Mouse (Mus musculus): ENCODE measurements around the gene Cisd3. TPM values are rescaled to one million over a fixed set of nuclear protein-coding genes. Genes with fewer than 3 reads are reported as not detected.
"Not testable (repeated sequence)": the region's sequence is repeated elsewhere in the genome, so short reads cannot be mapped to it uniquely, and the experiment has no call there.

Cisd3 gene
- 41.2 and 42.7 TPM in 2 replicates for polyA plus RNA-seq (2015; fragmentation: Nextera tagmentation; extraction: Ambion mirVana)

- no peaks in the 10 kb centered on the region for H3K27me3 ChIP-seq
- peak within 1 kb of the TSS; percentile 39 for H3K4me3 ChIP-seq (replicated peaks)
- no peaks in the 10 kb centered on the region for H3K9me3 ChIP-seq (replicated peaks)
- H3K4me2 ChIP-seq, result peak within 1 kb of the TSS; percentile 68
- H3K9ac ChIP-seq, result 0 out of 2 replicates have a peak within 1 kb of the TSS, but pooled peaks have one; percentile 23
- H3K27ac ChIP-seq, result peak within 1 kb of the TSS; percentile 80
- peaks cover 54% of the 10 kb centered on the region for H3K36me3 ChIP-seq
- peak; percentile 91 for ATAC-seq (replicated peaks; ENCODE audit: low FRiP score)
- peaks cover 51% of the 10 kb centered on the region for H3K4me1 ChIP-seq
- under 1% methylated on average over 42 of the region's 43 CpGs for WGBS
These were observed at the start of gene Cisd3 for GRCm38 (mm10) chr11:97685613-97686321. Cisd3 (plus strand) TSS chr11:97685826.

- WGBS, result 43% methylated on average over 8 of the region's 8 CpGs
- no peak for ATAC-seq (replicated peaks; ENCODE audit: low FRiP score)
These were observed 44.0 kb upstream of the Cisd3 start for GRCm38 (mm10) chr11:97641668-97642067.

GRCm38 (mm10) chr11:97642746-97643145, 42.9 kb upstream of the Cisd3 start:
- H3K9ac ChIP-seq, result no peak overlapping the region
- no peak overlapping the region for H3K27ac ChIP-seq
- H3K4me3 ChIP-seq (replicated peaks), result no peak overlapping the region
- 50% methylated on average over 2 of the region's 2 CpGs for WGBS
- no peak overlapping the region for H3K4me2 ChIP-seq
- no peaks in the 10 kb centered on the region for H3K9me3 ChIP-seq (replicated peaks)
- no peak for ATAC-seq (replicated peaks; ENCODE audit: low FRiP score)
- H3K27me3 ChIP-seq, result no peaks in the 10 kb centered on the region
- no peaks in the 10 kb centered on the region for H3K4me1 ChIP-seq
- H3K36me3 ChIP-seq, result no peaks in the 10 kb centered on the region

More at GRCm38 (mm10) chr11:97641668-97642067, 44.0 kb upstream of the Cisd3 start:
- H3K4me1 ChIP-seq, result no peaks in the 10 kb centered on the region
- no peak overlapping the region for H3K9ac ChIP-seq
- no peak overlapping the region for H3K4me2 ChIP-seq
- H3K9me3 ChIP-seq (replicated peaks), result no peaks in the 10 kb centered on the region
- H3K27me3 ChIP-seq, result no peaks in the 10 kb centered on the region
- H3K27ac ChIP-seq, result no peak overlapping the region
- H3K36me3 ChIP-seq, result no peaks in the 10 kb centered on the region
- no peak overlapping the region for H3K4me3 ChIP-seq (replicated peaks)

GRCm38 (mm10) chr11:97643380-97644055, 42.1 kb upstream of the Cisd3 start:
- Histone ChIP-seq H3K27me3 (no peaks in the 10 kb centered on the region), H3K4me3 (replicated peaks) (no peak overlapping the region), H3K9me3 (replicated peaks) (no peaks in the 10 kb centered on the region), H3K4me2 (no peak overlapping the region), H3K36me3 (no peaks in the 10 kb centered on the region), H3K9ac (no peak overlapping the region), H3K4me1 (no peaks in the 10 kb centered on the region), H3K27ac (no peak overlapping the region)
- WGBS, result 86% methylated on average over 8 of the region's 8 CpGs
- ATAC-seq (replicated peaks; ENCODE audit: low FRiP score), result no peak

GRCm38 (mm10) chr11:97644834-97645233, 40.8 kb upstream of the Cisd3 start:
- H3K4me2 ChIP-seq, result no peak overlapping the region
- no peak for ATAC-seq (replicated peaks; ENCODE audit: low FRiP score)

GRCm38 (mm10) chr11:97648541-97648940, 37.1 kb upstream of the Cisd3 start:
- 89% methylated on average over 4 of the region's 4 CpGs for WGBS
- H3K4me2 ChIP-seq; H3K27me3 ChIP-seq; ATAC-seq (replicated peaks; ENCODE audit: low FRiP score); H3K36me3 ChIP-seq; H3K4me1 ChIP-seq; H3K9ac ChIP-seq; H3K9me3 ChIP-seq (replicated peaks); H3K27ac ChIP-seq; H3K4me3 ChIP-seq (replicated peaks): not testable (repeated sequence)

More at GRCm38 (mm10) chr11:97644834-97645233, 40.8 kb upstream of the Cisd3 start:
- Histone ChIP-seq H3K4me3 (replicated peaks) (no peak overlapping the region), H3K27me3 (no peaks in the 10 kb centered on the region), H3K9me3 (replicated peaks) (no peaks in the 10 kb centered on the region), H3K4me1 (no peaks in the 10 kb centered on the region), H3K9ac (no peak overlapping the region), H3K27ac (no peak overlapping the region), H3K36me3 (no peaks in the 10 kb centered on the region)
- 5% methylated on average over 6 of the region's 6 CpGs for WGBS

GRCm38 (mm10) chr11:97650341-97650740, 35.3 kb upstream of the Cisd3 start:
- H3K9ac ChIP-seq, result no peak overlapping the region
- 0 out of 2 replicates have a peak, but pooled peaks cover 3% of the 10 kb centered on the region for H3K4me1 ChIP-seq
- no peak overlapping the region for H3K27ac ChIP-seq
- H3K36me3 ChIP-seq, result no peaks in the 10 kb centered on the region
- ATAC-seq (replicated peaks; ENCODE audit: low FRiP score), result no peak
- 57% methylated on average over 5 of the region's 5 CpGs for WGBS
- no peak overlapping the region for H3K4me3 ChIP-seq (replicated peaks)
- H3K9me3 ChIP-seq (replicated peaks), result no peaks in the 10 kb centered on the region
- no peaks in the 10 kb centered on the region for H3K27me3 ChIP-seq
- no peak overlapping the region for H3K4me2 ChIP-seq

- not testable (repeated sequence) for H3K4me1 ChIP-seq; H3K9me3 ChIP-seq (replicated peaks); H3K9ac ChIP-seq; H3K36me3 ChIP-seq; ATAC-seq (replicated peaks; ENCODE audit: low FRiP score); H3K27me3 ChIP-seq; H3K4me3 ChIP-seq (replicated peaks); H3K4me2 ChIP-seq; H3K27ac ChIP-seq
- 91% methylated on average over 11 of the region's 11 CpGs for WGBS
These were observed 32.2 kb upstream of the Cisd3 start for GRCm38 (mm10) chr11:97653376-97653775.

GRCm38 (mm10) chr11:97654210-97654609, 31.4 kb upstream of the Cisd3 start:
- no peak overlapping the region for H3K27ac ChIP-seq
- no peaks in the 10 kb centered on the region for H3K9me3 ChIP-seq (replicated peaks)
- 88% methylated on average over 2 of the region's 2 CpGs for WGBS
- H3K4me1 ChIP-seq, result peaks cover 15% of the 10 kb centered on the region
- H3K4me3 ChIP-seq (replicated peaks), result no peak overlapping the region
- H3K9ac ChIP-seq, result no peak overlapping the region
- no peaks in the 10 kb centered on the region for H3K36me3 ChIP-seq
- no peaks in the 10 kb centered on the region for H3K27me3 ChIP-seq
- no peak for ATAC-seq (replicated peaks; ENCODE audit: low FRiP score)
- no peak overlapping the region for H3K4me2 ChIP-seq

- Histone ChIP-seq H3K27ac (no peak overlapping the region), H3K4me1 (peaks cover 31% of the 10 kb centered on the region), H3K9ac (no peak overlapping the region), H3K36me3 (no peaks in the 10 kb centered on the region), H3K27me3 (no peaks in the 10 kb centered on the region), H3K9me3 (replicated peaks) (no peaks in the 10 kb centered on the region), H3K4me3 (replicated peaks) (no peak overlapping the region), H3K4me2 (no peak overlapping the region)
- no peak for ATAC-seq (replicated peaks; ENCODE audit: low FRiP score)
- 75% methylated on average over 14 of the region's 14 CpGs for WGBS
These were observed 29.2 kb upstream of the Cisd3 start for GRCm38 (mm10) chr11:97656269-97656971.

- Histone ChIP-seq H3K4me2 (no peak overlapping the region), H3K27ac (no peak overlapping the region; the same call in 1 of the 2 replicates), H3K9ac (no peak overlapping the region), H3K4me1 (peaks cover 41% of the 10 kb centered on the region), H3K36me3 (no peaks in the 10 kb centered on the region), H3K9me3 (replicated peaks) (no peaks in the 10 kb centered on the region), H3K4me3 (replicated peaks) (no peak overlapping the region), H3K27me3 (peaks cover 4% of the 10 kb centered on the region; the same call in 1 of the 2 replicates)
- ATAC-seq (replicated peaks; ENCODE audit: low FRiP score), result no peak
- 31% methylated on average over 5 of the region's 6 CpGs for WGBS
These were observed 28.3 kb upstream of the Cisd3 start for GRCm38 (mm10) chr11:97657184-97657945.
